Mouse (Mus musculus) layer of hippocampus, postnatal 10 days (tissue): Measurements from ENCODE around the gene Snrpd2. TPM values are rescaled to one million over a fixed set of nuclear protein-coding genes. Genes with fewer than 3 reads are reported as not detected.

Experiments used
- DNase-seq, 2 experiments: peaks; one replicate each; pipeline ENCODE4 v3.0.0; 2021; ENCODE audit warnings: low spot score in 2 of 2
- microRNA-seq, 2 experiments: library from miRNA; unstranded; fragments of <30 nt; microRNA quantifications; one replicate each; pipeline ENCODE4 v1.2.0; 2021
- total RNA-seq, 2 experiments: library from RNA; stranded (reverse); gene quantifications; 2 replicates each; pipeline ENCODE4 v1.2.3; 2021

The Snrpd2 gene
- total RNA-seq, 2 experiments from 2014 or later, result 94.1 to 100 TPM

DNA sequence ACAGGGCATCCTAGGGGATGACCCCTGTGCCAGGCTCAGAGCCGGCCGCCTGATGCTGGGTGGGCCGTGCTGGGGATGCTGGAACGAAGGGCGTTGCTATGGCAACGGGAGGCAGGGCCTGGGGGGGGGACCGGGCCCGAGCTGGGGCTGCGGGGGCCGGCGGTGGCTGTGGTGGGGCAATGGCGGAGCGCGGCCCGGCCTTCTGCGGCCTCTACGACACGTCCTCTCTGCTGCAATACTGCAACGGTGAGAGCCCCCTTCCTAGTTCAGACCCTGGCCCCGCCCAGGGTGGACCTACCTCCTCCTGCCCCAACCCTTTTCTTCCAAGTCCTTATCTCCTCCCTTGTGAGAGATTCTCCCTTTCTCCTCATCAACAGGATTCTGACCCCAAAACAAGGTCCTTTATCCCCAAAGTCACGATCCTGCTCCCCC is 27.0 kb downstream of the Snrpd2 start:
- DNase-seq, result no peak

DNA sequence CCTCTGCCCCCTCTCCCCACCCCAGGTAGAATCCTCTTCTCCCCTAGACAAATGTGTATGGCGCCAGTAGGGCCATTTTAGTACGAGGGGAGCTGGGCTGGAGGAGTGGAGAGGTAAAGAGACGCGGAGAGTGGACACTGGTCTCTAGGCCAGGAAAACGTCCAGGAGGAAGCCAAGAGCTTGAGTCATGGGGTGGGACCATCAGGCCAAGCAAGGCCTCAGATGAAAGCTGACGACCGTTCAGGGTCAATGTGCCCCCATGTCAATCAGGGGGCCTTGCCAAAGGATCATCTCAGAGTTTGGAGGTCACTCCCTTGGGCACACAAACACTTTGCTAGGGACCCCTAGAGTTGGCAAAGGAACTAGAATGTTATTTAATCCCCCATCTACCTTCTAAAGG is 27.7 kb downstream of the Snrpd2 start:
- no peak for DNase-seq

DNA sequence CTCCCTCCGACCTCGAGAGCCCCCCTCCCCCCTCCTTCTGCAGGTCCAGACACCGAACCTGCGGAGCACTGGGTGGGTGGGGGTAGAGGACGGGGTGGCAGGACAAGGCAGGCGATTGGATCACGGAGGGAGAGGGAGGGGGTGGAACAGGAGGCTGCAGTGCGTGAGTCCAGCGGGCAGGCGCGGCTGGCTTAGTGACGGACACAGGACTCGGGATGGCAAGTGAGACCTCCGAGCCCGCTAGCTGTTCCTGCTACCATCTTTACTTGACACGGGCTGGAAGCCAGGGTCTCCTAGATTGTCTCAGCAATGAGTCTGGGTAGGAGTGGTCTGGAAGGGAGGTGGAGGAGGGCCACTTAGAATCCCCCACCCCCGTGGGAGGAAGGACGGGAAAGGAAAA is 28.5 kb downstream of the Snrpd2 start:
- no peak for DNase-seq

GRCm38 (mm10) chr7:19178443-19179092 is 29.0 kb downstream of the Snrpd2 start:
- peak; percentile 88 to 89 for DNase-seq

- DNase-seq, result peak; percentile 59 to 75
Observed at GRCm38 (mm10) chr7:19179173-19179572, 29.7 kb downstream of the Snrpd2 start.

DNA sequence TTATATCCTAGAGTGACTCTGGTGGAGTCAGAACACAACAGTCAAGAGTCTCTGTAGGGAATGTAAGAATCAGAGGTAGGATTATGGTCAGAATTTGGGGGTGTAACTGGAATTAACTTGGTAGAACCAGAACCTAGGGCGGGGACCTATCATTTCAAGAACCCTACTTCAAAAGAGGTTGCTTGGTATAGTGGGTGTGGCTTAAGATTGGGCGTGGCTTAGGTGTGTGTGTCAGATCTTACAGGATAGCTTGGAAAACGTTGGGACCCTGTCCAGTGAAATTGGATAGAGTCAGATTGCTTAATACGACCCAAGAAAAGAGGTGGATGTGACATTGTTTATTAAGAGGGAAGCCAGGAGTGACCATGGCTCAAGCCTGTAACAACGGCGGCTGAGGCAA is 30.4 kb downstream of the Snrpd2 start:
- DNase-seq, result no peak

DNA sequence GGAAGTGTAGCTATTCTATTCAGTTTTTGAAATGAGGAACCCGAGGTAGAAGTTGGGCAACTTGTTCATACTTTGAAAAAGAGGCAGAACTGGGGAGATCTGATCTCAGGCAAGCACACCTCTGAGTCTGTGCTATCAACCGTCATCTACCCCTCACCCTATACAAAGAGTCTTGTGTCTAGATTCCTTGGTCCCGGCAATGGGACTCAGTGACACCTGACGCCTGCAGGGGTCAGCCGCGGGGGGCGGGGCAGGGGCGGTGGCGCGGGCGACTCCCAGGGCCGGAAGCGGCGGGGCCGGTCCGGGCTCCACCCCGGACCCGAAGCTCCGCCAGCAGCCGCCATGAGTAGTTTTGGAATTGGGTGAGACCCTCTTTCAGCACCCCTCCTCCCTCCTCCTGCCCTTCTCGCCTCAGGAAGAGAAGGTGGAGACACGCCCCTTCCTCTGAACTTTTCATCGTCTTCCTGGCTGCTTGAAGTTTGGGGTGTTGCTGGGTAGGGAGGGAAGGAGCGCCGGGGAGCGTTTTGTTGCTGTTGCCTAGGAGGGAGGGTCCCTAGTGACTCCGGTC is 31.4 kb downstream of the Snrpd2 start:
- DNase-seq, result no peak

- no peak for DNase-seq
Observed at GRCm38 (mm10) chr7:19184250-19184649, 34.7 kb downstream of the Snrpd2 start.

- DNase-seq, result peak in 1 of 2 experiments; percentile 44
Observed at GRCm38 (mm10) chr7:19184758-19185157, 35.2 kb downstream of the Snrpd2 start.

GRCm38 (mm10) chr7:19194676-19195075 is 45.2 kb downstream of the Snrpd2 start:
- no peak for DNase-seq

GRCm38 (mm10) chr7:19196676-19197075 is 47.2 kb downstream of the Snrpd2 start:
- peak; percentile 44 to 48 for DNase-seq

GRCm38 (mm10) chr7:19197985-19198384 is 48.5 kb downstream of the Snrpd2 start:
- DNase-seq, result no peak

DNA sequence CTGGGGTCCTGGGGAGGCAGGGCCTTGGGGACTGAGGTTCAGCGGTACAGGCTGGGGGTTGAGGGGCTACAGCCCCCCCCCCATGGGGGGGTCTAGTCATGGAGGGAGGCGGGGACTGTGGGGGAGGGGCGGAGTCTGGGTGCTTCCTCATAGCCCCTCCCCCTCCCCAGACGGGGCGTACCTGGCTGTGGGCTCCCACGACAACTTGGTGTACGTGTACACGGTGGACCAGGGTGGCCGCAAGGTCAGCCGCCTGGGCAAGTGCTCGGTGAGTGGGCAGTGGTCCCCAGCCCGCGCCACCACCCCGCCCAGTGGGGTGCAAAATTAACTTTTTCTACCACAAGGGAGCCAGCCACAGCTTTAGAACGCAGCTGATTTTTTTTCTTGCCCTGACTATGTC is 52.1 kb downstream of the Snrpd2 start:
- DNase-seq, result no peak

GRCm38 (mm10) chr7:19202065-19202850 is 52.7 kb downstream of the Snrpd2 start:
- no peak for DNase-seq

Small RNAs within 50 kb of the gene (microRNA-seq; reads per million reads assigned to microRNA genes)
- gene Mir330, result 4,576 to 5,510 reads per million in 2 experiments

Other genes with a start within 250 kb of the Snrpd2 start
- 10 to 100 TPM; 11.9 to 14.4 TPM for gene Ccdc61, start 239.3 kb upstream of the Snrpd2 start, total RNA-seq
- 100 to 1,000 TPM; 106 to 112 TPM for gene Nova2, start 223.8 kb upstream of the Snrpd2 start, total RNA-seq
- 1 to 10 TPM in 1 of 2 experiments, under 1 TPM in 1; 0.91 to 1.3 TPM for gene Nanos2, start 162.3 kb upstream of the Snrpd2 start, total RNA-seq
- gene Mypop, start 158.5 kb upstream of the Snrpd2 start, total RNA-seq, result 10 to 100 TPM; 28.0 to 29.1 TPM
- 10 to 100 TPM; 45.5 to 49.7 TPM for gene Irf2bp1, start 145.7 kb upstream of the Snrpd2 start, total RNA-seq
- not detected for gene Foxa3, start 126.2 kb upstream of the Snrpd2 start, total RNA-seq
- gene Sympk, start 125.3 kb upstream of the Snrpd2 start, total RNA-seq, result 10 to 100 TPM; 88.4 to 90.2 TPM
- under 1 TPM; 0.21 to 0.58 TPM for gene Rsph6a, start 95.0 kb upstream of the Snrpd2 start, total RNA-seq
- gene Dmwd, start 73.5 kb upstream of the Snrpd2 start, total RNA-seq, result 100 to 1,000 TPM; 141 to 148 TPM
- 10 to 100 TPM; 33.3 to 37.2 TPM for gene Dmpk, start 65.9 kb upstream of the Snrpd2 start, total RNA-seq
- gene Six5, start 55.1 kb upstream of the Snrpd2 start, total RNA-seq, result 1 to 10 TPM; 2.0 to 2.2 TPM
- gene Gm4969, start 31.4 kb upstream of the Snrpd2 start, total RNA-seq, result 1 to 10 TPM; 1.1 to 1.7 TPM
- 10 to 100 TPM; 11.5 to 13.9 TPM for gene Fbxo46, start 29.9 kb upstream of the Snrpd2 start, total RNA-seq
- gene Qpctl, start 431 bp upstream of the Snrpd2 start, total RNA-seq, result 10 to 100 TPM; 20.9 to 22.8 TPM
- 1 to 10 TPM; 3.0 to 4.1 TPM for gene Gipr, start 16.4 kb downstream of the Snrpd2 start, total RNA-seq
- 100 to 1,000 TPM; 183 to 198 TPM for gene Eml2, start 26.7 kb downstream of the Snrpd2 start, total RNA-seq
- gene Gpr4, start 62.8 kb downstream of the Snrpd2 start, total RNA-seq, result 1 to 10 TPM; 3.5 to 3.6 TPM
- 10 to 100 TPM; 36.2 to 37.8 TPM for gene Opa3, start 78.6 kb downstream of the Snrpd2 start, total RNA-seq
- gene Vasp, start 122.1 kb downstream of the Snrpd2 start, total RNA-seq, result 10 to 100 TPM; 26.4 to 27.3 TPM
- gene Ppm1n, start 130.3 kb downstream of the Snrpd2 start, total RNA-seq, result under 1 TPM in 1 of 2 experiments, not detected in 1; 0.31 TPM
- 100 to 1,000 TPM; 118 to 127 TPM for gene Rtn2, start 132.9 kb downstream of the Snrpd2 start, total RNA-seq
- gene Fosb, start 160.3 kb downstream of the Snrpd2 start, total RNA-seq, result 1 to 10 TPM; 1.4 to 2.0 TPM
- 10 to 100 TPM; 43.1 to 43.9 TPM for gene Ercc1, start 195.1 kb downstream of the Snrpd2 start, total RNA-seq
- gene Cd3eap, start 209.8 kb downstream of the Snrpd2 start, total RNA-seq, result 10 to 100 TPM; 17.6 to 18.1 TPM
- 1 to 10 TPM; 3.4 to 4.5 TPM for gene Ppp1r13l, start 210.0 kb downstream of the Snrpd2 start, total RNA-seq
- 10 to 100 TPM; 33.8 to 33.9 TPM for gene Ercc2, start 232.3 kb downstream of the Snrpd2 start, total RNA-seq